ENCODE assay signal across 20 mouse cellular contexts in genomic region chr1:175462351-175462750, GRCm38 (mm10). TPM values are rescaled to one million over a fixed set of nuclear protein-coding genes. Genes with fewer than 3 reads are reported as not detected.
A peak's percentile ranks its signal among the peaks of the same experiment; 100 is the strongest.
DNase-seq lines count a peak whose midpoint lies in the region; TF ChIP-seq lines count a peak whose summit lies in the region.
"Had no signal": no experiment of that assay in that cellular context is flagged by ENCODE, and none has a peak within 500 bp of the region (broad histone marks: within the 10 kb centered on the region; RNA-seq: fewer than 3 reads in every experiment).

No protein-coding gene starts in this region.

- no peaks in the 10 kb centered on the region for H3K36me3 ChIP-seq in MEL (ENCODE audit: control insufficient read depth in 1 of 2, insufficient read depth in 2 of 2, low read length in 2 of 2)
- H3K36me3 ChIP-seq: embryonic facial prominence, embryonic 12.5 days; forebrain, embryonic 15.5 days; heart, embryonic 13.5 days had no signal

- intact Hi-C loops in left cerebral cortex, adult 2 months (cut with DNase I), result no loop called here
- intact Hi-C loops in left cerebral cortex, postnatal 14 days (cut with DNase I), result no loop called here

- TF ChIP-seq POLR2A in MEL (IDR thresholded peaks at IDR 0.05; ENCODE audit: control insufficient read depth in 1 of 2, insufficient read depth in 1 of 2, low read depth in 1 of 2, low read length in 2 of 2, poor library complexity in 1 of 2), result no peak

- no peak for TF ChIP-seq CTCF in layer of hippocampus, adult 2 months (conservative IDR thresholded peaks at IDR 0.05)
- TF ChIP-seq CTCF in left cerebral cortex, adult 2 months (IDR thresholded peaks at IDR 0.05), result no peak
- no peak for TF ChIP-seq CTCF in MEL (IDR thresholded peaks at IDR 0.05 in 2 of 3, conservative IDR thresholded peaks at IDR 0.05 in 1 of 3; ENCODE audit: control insufficient read depth in 1 of 3, insufficient read depth in 1 of 3, low read depth in 2 of 3, low read length in 3 of 3, poor library complexity in 1 of 3, severe bottlenecking in 1 of 3)

- H3K27ac ChIP-seq in layer of hippocampus, adult 2 months, result no peak overlapping the region
- H3K27ac ChIP-seq in left cerebral cortex, adult 2 months, result peak overlapping the region; percentile 40; the same call in 1 of the 2 replicates
- H3K27ac ChIP-seq in MEL (ENCODE audit: control insufficient read depth, low read depth, low read length), result no peak overlapping the region
- H3K27ac ChIP-seq: embryonic facial prominence, embryonic 12.5 days; forebrain, embryonic 15.5 days; heart, embryonic 13.5 days; hindbrain, embryonic 15.5 days had no signal

- no peak for TF ChIP-seq RAD21 in MEL (IDR thresholded peaks at IDR 0.05; ENCODE audit: low read depth, low read length)

- H3K9me3 ChIP-seq in MEL (replicated peaks; ENCODE audit: insufficient read depth, low read length), result no peaks in the 10 kb centered on the region
- H3K9me3 ChIP-seq: embryonic facial prominence, embryonic 12.5 days; forebrain, embryonic 15.5 days; heart, embryonic 13.5 days; hindbrain, embryonic 15.5 days had no signal

- no peak overlapping the region for H3K4me3 ChIP-seq in layer of hippocampus, adult 2 months
- no peak overlapping the region for H3K4me3 ChIP-seq in left cerebral cortex, adult 2 months
- H3K4me3 ChIP-seq in MEL (ENCODE audit: control insufficient read depth in 1 of 2, insufficient read depth in 1 of 2, low read depth in 2 of 2, low read length in 2 of 2), result no peak overlapping the region
- H3K4me3 ChIP-seq: embryonic facial prominence, embryonic 12.5 days; forebrain, embryonic 15.5 days; heart, embryonic 13.5 days; hindbrain, embryonic 15.5 days had no signal

- no peak overlapping the region for H3K9ac ChIP-seq in MEL (ENCODE audit: control insufficient read depth, low read depth, low read length, poor library complexity, severe bottlenecking)
- H3K9ac ChIP-seq: embryonic facial prominence, embryonic 12.5 days; forebrain, embryonic 15.5 days; heart, embryonic 13.5 days; hindbrain, embryonic 15.5 days had no signal

- peaks cover 0 to 2% of the 10 kb centered on the region in 2 experiments; a peak in 1 of 4 replicates for H3K27me3 ChIP-seq in MEL (ENCODE audit: control insufficient read depth in 1 of 2, insufficient read depth in 2 of 2, low read length in 2 of 2)
- H3K27me3 ChIP-seq: CH12.LX; embryonic facial prominence, embryonic 12.5 days; forebrain, embryonic 15.5 days; heart, embryonic 13.5 days; hindbrain, embryonic 15.5 days had no signal

- H3K79me2 ChIP-seq in MEL (ENCODE audit: control insufficient read depth, insufficient read depth, low read length, poor library complexity), result no peaks in the 10 kb centered on the region

- no peak for TF ChIP-seq EP300 in MEL (IDR thresholded peaks at IDR 0.05; ENCODE audit: low read depth in 1 of 2, low read length in 2 of 2)

- no peaks in the 10 kb centered on the region for H3K4me1 ChIP-seq in MEL (ENCODE audit: control insufficient read depth in 1 of 2, insufficient read depth in 2 of 2, low read length in 2 of 2)
- H3K4me1 ChIP-seq: embryonic facial prominence, embryonic 12.5 days; forebrain, embryonic 15.5 days; heart, embryonic 13.5 days; hindbrain, embryonic 15.5 days had no signal

- peak; percentile 28 to 30 for DNase-seq in layer of hippocampus, adult 2 months (ENCODE audit: low spot score in 2 of 2)
- DNase-seq in layer of hippocampus, postnatal 25 days (ENCODE audit: extremely low spot score in 1 of 2, low spot score in 1 of 2), result no peak
- peak in 1 of 2 experiments; percentile 43 for DNase-seq in left cerebral cortex, adult 2 months (ENCODE audit: extremely low spot score in 1 of 2, low spot score in 2 of 2)
- no peak for DNase-seq in left cerebral cortex, postnatal 14 days (ENCODE audit: low spot score in 2 of 2)
- peak; percentile 8 for DNase-seq in MEL (ENCODE audit: low read depth, low spot score)
- peak; percentile 26 to 36 for DNase-seq in right cerebral cortex, postnatal 36 days (ENCODE audit: low spot score in 2 of 2)
- DNase-seq in thymus, postnatal 0 days (ENCODE audit: low spot score), result no peak
- DNase-seq: adrenal gland, adult 2 months; adrenal gland, postnatal 25 days; cerebellum, adult 11 months; cerebellum, adult 9-10 months; cerebellum, postnatal 25 days; gastrocnemius, postnatal 36 days; heart, adult 11 months; heart, postnatal 36 days had no signal

TF ChIP-seq in MEL, 35 proteins besides CTCF, POLR2A, EP300 and RAD21:
- no peak for TF ChIP-seq BHLHE40 (IDR thresholded peaks at IDR 0.05; ENCODE audit: borderline replicate concordance, low read depth, low read length)
- no peak for TF ChIP-seq MEF2A (IDR thresholded peaks at IDR 0.05; ENCODE audit: extremely low read depth, insufficient replicate concordance, low read depth, low read length, poor library complexity, severe bottlenecking)
- no peak for TF ChIP-seq KAT2A (conservative IDR thresholded peaks at IDR 0.05; ENCODE audit: low read depth, low read length)
- no peak for TF ChIP-seq ZMIZ1 (IDR thresholded peaks at IDR 0.05; ENCODE audit: low read depth, low read length)
- no peak for TF ChIP-seq SMC3 (IDR thresholded peaks at IDR 0.05; ENCODE audit: low read depth, low read length)
- TF ChIP-seq HCFC1 (IDR thresholded peaks at IDR 0.05; ENCODE audit: low read depth, low read length), result no peak
- TF ChIP-seq MXI1 (IDR thresholded peaks at IDR 0.05; ENCODE audit: low read depth, low read length), result no peak
- TF ChIP-seq UBTF (IDR thresholded peaks at IDR 0.05; ENCODE audit: borderline replicate concordance, insufficient read depth, low read depth, low read length), result no peak
- TF ChIP-seq RCOR1 (IDR thresholded peaks at IDR 0.05; ENCODE audit: low read depth, low read length), result no peak
- TF ChIP-seq CHD2 (IDR thresholded peaks at IDR 0.05; ENCODE audit: low read length), result no peak
- no peak for TF ChIP-seq GABPA (IDR thresholded peaks at IDR 0.05; ENCODE audit: low read depth, low read length)
- TF ChIP-seq GATA1 (IDR thresholded peaks at IDR 0.05; ENCODE audit: low read depth, low read length), result no peak
- TF ChIP-seq ZKSCAN1 (IDR thresholded peaks at IDR 0.05; ENCODE audit: low read depth, low read length), result no peak
- TF ChIP-seq MAFK (IDR thresholded peaks at IDR 0.05; ENCODE audit: borderline replicate concordance, low read depth, low read length), result no peak
- no peak for TF ChIP-seq MAZ (IDR thresholded peaks at IDR 0.05; ENCODE audit: low read depth, low read length)
- TF ChIP-seq TAL1 (IDR thresholded peaks at IDR 0.05; ENCODE audit: low read length), result no peak
- TF ChIP-seq JUND (IDR thresholded peaks at IDR 0.05; ENCODE audit: low read depth, low read length), result no peak

RNA-seq across cellular contexts. Expression of gene Rgs7, which starts 29.9 kb away (rescaled TPM):
- 10 to 100 TPM; 81.1 to 81.6 TPM for total RNA-seq in layer of hippocampus, adult 2 months (2021)
- 10 to 100 TPM; 76.8 to 80.3 TPM for total RNA-seq in layer of hippocampus, postnatal 25 days (2021)
- total RNA-seq in left cerebral cortex, adult 2 months (2021), result 100 to 1,000 TPM; 114 to 120 TPM
- 100 to 1,000 TPM; 108 to 116 TPM for total RNA-seq in left cerebral cortex, postnatal 14 days (2021)
- total RNA-seq in MEL (2012; rRNA removed), result not detected in 2 replicates
- not detected for polyA plus RNA-seq in MEL (2012; ENCODE audit: insufficient read depth in 1 of 2, insufficient read length in 2 of 2, low read depth in 1 of 2, low replicate concordance in 2 of 2, missing spikeins in 1 of 2)
- polyA plus RNA-seq in thymus, postnatal 0 days (2015; fragmentation: Nextera tagmentation; extraction: Ambion mirVana), result 0.12 TPM in 1 of 2 replicates, not detected in the other

Comparison
In these comparisons a context has a peak if more than half of its experiments do, and no peak if none do; other contexts are left out.
1. DNase-seq: peak in layer of hippocampus, adult 2 months (2 of 2), MEL (single experiment) and right cerebral cortex, postnatal 36 days (2 of 2); none in layer of hippocampus, postnatal 25 days (0 of 2), left cerebral cortex, postnatal 14 days (0 of 2) and thymus, postnatal 0 days (single experiment).
2. RNA of gene Rgs7, which starts 29.9 kb away (total RNA-seq): 114 to 120 TPM in left cerebral cortex, adult 2 months, 108 to 116 TPM in left cerebral cortex, postnatal 14 days, 81.1 to 81.6 TPM in layer of hippocampus, adult 2 months and 76.8 to 80.3 TPM in layer of hippocampus, postnatal 25 days; not detected in MEL; every median in the first group is over 10 times any median in the second.